Mouse (Mus musculus) hindbrain, embryonic 16.5 days (tissue): ENCODE data around the gene Fam183b. TPM values are rescaled to one million over a fixed set of nuclear protein-coding genes. Genes with fewer than 3 reads are reported as not detected.
"Not testable (repeated sequence)": the region's sequence is repeated elsewhere in the genome, so short reads cannot be mapped to it uniquely, and the experiment has no call there.

Source experiments
- ATAC-seq: fragments of 200-750 bp; cut with Nextera tagmentation; 2 replicates; pipeline ENCODE4 v1.8.0; 2017; ENCODE audit warnings: moderate TSS enrichment, moderate library complexity
- H3K27ac ChIP-seq: fragments of 300-500 bp; sonication (generic); 2 replicates; pipeline ENCODE4 v1.5.1; 2014; ENCODE audit warnings: low read depth, mild to moderate bottlenecking, control low read depth, low read length, moderate library complexity
- H3K27me3 ChIP-seq: fragments of 300-500 bp; sonication (generic); replicated peaks from 2 replicates; pipeline ENCODE4 v1.6.1; 2014; ENCODE audit warnings: low read length; ENCODE audit not compliant: control insufficient read depth, insufficient read depth
- H3K36me3 ChIP-seq: fragments of 300-500 bp; sonication (generic); 2 replicates; pipeline ENCODE4 v1.6.1; 2014; ENCODE audit warnings: mild to moderate bottlenecking, low read length, moderate library complexity, mixed read lengths; ENCODE audit not compliant: control insufficient read depth, insufficient read depth
- H3K4me1 ChIP-seq: fragments of 300-500 bp; sonication (generic); 2 replicates; pipeline ENCODE4 v1.6.1; 2014; ENCODE audit warnings: low read depth, low read length; ENCODE audit not compliant: control insufficient read depth, insufficient read depth
- H3K4me2 ChIP-seq: fragments of 300-500 bp; sonication (generic); 2 replicates; pipeline ENCODE4 v1.6.1; 2014; ENCODE audit warnings: mild to moderate bottlenecking, low read length, control low read depth, moderate library complexity
- H3K4me3 ChIP-seq: fragments of 300-500 bp; sonication (generic); 2 replicates; pipeline ENCODE4 v1.5.1; 2014; ENCODE audit warnings: mild to moderate bottlenecking, low read length, control low read depth, moderate library complexity
- H3K9ac ChIP-seq: fragments of 300-500 bp; sonication (generic); 2 replicates; pipeline ENCODE4 v1.6.1; 2014; ENCODE audit warnings: low read depth, mild to moderate bottlenecking, control low read depth, low read length, moderate library complexity
- H3K9me3 ChIP-seq: fragments of 300-500 bp; sonication (generic); 2 replicates; pipeline ENCODE4 v1.6.1; 2014; ENCODE audit warnings: mild to moderate bottlenecking, low read length, moderate library complexity; ENCODE audit not compliant: control insufficient read depth
- WGBS: fragments of 180-500 bp; shearing (Covaris S2); extraction: QIAGEN DNeasy Blood & Tissue Kit; methylation state at CpG from one replicate; pipeline ENCODE4 v1.1.7; 2014; 5-methylcytosine and 5-hydroxymethylcytosine counted together
- polyA plus RNA-seq: library from polyadenylated mRNA; unstranded; fragments of >200 nt; fragmentation: Nextera tagmentation; extraction: Ambion mirVana; gene quantifications from 2 replicates; pipeline ENCODE4 v1.2.1, GENCODE M21; 2015

Fam183b gene
- polyA plus RNA-seq, 1 experiment from 2014 or later: 10.0 TPM

- Histone ChIP-seq H3K4me3 (no peak overlapping the region), H3K9ac (no peak overlapping the region), H3K27ac (no peak overlapping the region), H3K4me1 (no peaks in the 10 kb centered on the region), H3K36me3 (no peaks in the 10 kb centered on the region), H3K4me2 (no peak overlapping the region), H3K27me3 (no peaks in the 10 kb centered on the region), H3K9me3 (no peaks in the 10 kb centered on the region)
- no peak for ATAC-seq
- WGBS: 83% methylated on average over 8 of the region's 8 CpGs
These were observed 13.4 kb downstream of the Fam183b start for GRCm38 (mm10) chr11:58788346-58788745.

DNA sequence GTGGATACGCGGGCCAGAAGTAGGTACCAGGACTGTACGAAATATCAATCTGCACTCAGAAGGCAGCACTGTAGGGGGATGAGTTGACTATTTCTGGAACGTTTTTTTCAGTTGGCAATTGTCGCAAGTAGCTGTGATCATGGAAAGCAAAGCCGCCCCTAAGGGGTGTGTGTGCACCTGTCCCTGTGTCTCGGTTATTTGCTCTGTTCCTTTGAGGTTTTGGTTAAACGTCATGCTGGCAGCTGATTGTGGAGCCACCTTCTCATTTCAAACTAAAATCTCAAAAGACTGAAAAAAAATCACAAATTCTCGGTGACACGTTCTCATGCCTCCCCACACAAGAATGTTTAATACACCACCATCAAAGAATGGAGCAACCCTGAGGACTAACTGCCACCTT lies 14.1 kb downstream of the Fam183b start:
- no peak overlapping the region for H3K9ac ChIP-seq
- no peaks in the 10 kb centered on the region for H3K36me3 ChIP-seq
- no peak overlapping the region for H3K4me3 ChIP-seq
- H3K27ac ChIP-seq: no peak overlapping the region
- no peak for ATAC-seq
- no peaks in the 10 kb centered on the region for H3K27me3 ChIP-seq
- H3K4me2 ChIP-seq: no peak overlapping the region
- WGBS: 90% methylated on average over 10 of the region's 10 CpGs
- no peaks in the 10 kb centered on the region for H3K9me3 ChIP-seq
- no peaks in the 10 kb centered on the region for H3K4me1 ChIP-seq

- Histone ChIP-seq H3K4me3 (no peak overlapping the region), H3K9ac (no peak overlapping the region), H3K4me2 (no peak overlapping the region), H3K4me1 (no peaks in the 10 kb centered on the region), H3K27ac (no peak overlapping the region), H3K9me3 (no peaks in the 10 kb centered on the region), H3K27me3 (no peaks in the 10 kb centered on the region), H3K36me3 (no peaks in the 10 kb centered on the region)
- ATAC-seq: no peak
- WGBS: 79% methylated on average over 2 of the region's 2 CpGs
These were observed 17.6 kb downstream of the Fam183b start for GRCm38 (mm10) chr11:58784182-58784581.

DNA sequence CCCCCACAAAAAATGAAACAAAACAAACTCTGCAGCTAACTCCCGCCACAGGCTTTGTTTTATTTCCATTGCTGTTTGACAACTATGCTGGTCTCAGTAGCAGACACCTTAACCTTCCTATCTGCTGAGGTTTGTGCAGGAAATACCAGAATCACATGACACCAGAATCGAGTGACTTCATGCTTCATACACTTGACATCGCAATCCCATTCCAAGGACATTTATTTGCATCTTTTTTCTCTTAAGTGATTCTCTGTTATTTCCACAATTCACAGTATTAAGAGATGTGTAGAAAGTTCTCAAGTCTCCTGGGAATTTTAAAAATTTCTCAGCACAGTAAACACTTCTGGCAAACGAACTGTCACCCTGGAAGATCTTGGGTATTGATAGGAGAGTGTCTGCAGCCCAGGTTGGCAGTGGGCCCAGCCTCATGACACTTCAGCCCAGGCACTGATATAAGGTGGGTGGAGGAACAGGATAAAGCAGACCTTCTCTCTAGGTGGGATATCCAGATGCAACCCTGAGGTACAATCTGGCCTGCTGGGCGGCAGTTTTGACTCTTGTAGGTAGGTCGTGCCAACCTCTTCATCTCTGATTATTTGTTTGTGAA lies 19.2 kb downstream of the Fam183b start, which contains the start of gene Olfr314:
Olfr314 (plus strand) TSS at position 473 of the 610 bp plus-strand sequence.
- no peak within 1 kb of the TSS for H3K4me2 ChIP-seq
- no peak within 1 kb of the TSS for H3K27ac ChIP-seq
- H3K36me3 ChIP-seq: no peaks in the 10 kb centered on the region
- no peak for ATAC-seq
- no peak within 1 kb of the TSS for H3K4me3 ChIP-seq
- no peaks in the 10 kb centered on the region for H3K27me3 ChIP-seq
- 86% methylated on average over 6 of the region's 6 CpGs for WGBS
- no peak within 1 kb of the TSS for H3K9ac ChIP-seq
- no peaks in the 10 kb centered on the region for H3K9me3 ChIP-seq
- H3K4me1 ChIP-seq: no peaks in the 10 kb centered on the region

- Histone ChIP-seq H3K4me2 (no peak within 1 kb of the TSS), H3K9ac (no peak within 1 kb of the TSS), H3K4me3 (no peak within 1 kb of the TSS), H3K27ac (no peak within 1 kb of the TSS), H3K4me1 (no peaks in the 10 kb centered on the region), H3K9me3 (no peaks in the 10 kb centered on the region), H3K27me3 (no peaks in the 10 kb centered on the region), H3K36me3 (no peaks in the 10 kb centered on the region)
- no peak for ATAC-seq
These were observed 28.9 kb downstream of the Fam183b start, which contains the start of gene Olfr315 for GRCm38 (mm10) chr11:58772888-58773287. Gene Olfr315, plus strand, starts transcription at chr11:58773188.

GRCm38 (mm10) chr11:58752434-58752833 lies 49.3 kb downstream of the Fam183b start, which contains the start of gene Olfr316:
Gene Olfr316, plus strand, starts transcription at chr11:58752734.
- Histone ChIP-seq H3K27me3 (no peaks in the 10 kb centered on the region), H3K9me3 (no peaks in the 10 kb centered on the region), H3K36me3 (no peaks in the 10 kb centered on the region), H3K4me3 (no peak within 1 kb of the TSS), H3K4me2 (no peak within 1 kb of the TSS), H3K9ac (no peak within 1 kb of the TSS), H3K4me1 (no peaks in the 10 kb centered on the region), H3K27ac (no peak within 1 kb of the TSS)
- WGBS: 86% methylated on average over 2 of the region's 2 CpGs
- no peak for ATAC-seq

DNA sequence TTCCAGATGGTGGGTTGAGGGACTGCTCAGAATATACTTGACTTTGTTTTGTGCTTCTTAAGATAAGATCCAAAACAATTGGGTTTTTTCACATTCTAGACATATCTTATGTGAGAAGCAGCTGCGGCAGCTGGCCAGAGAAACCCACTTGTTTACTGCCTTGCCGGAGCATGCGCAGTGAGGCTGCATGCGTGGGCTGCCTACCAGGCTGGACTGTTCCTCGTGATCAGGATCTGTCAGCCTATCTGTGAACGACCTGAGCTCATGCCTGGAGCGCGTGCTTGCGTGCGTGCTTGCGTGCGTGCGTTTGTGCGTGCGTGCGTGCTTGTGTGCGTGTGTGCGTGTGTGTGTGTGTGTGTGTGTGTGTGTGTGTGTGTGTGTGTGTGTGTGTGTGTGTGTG lies 50.7 kb downstream of the Fam183b start:
- not testable (repeated sequence) for H3K27ac ChIP-seq, H3K4me1 ChIP-seq, H3K4me3 ChIP-seq, H3K4me2 ChIP-seq, H3K36me3 ChIP-seq, H3K27me3 ChIP-seq, ATAC-seq, H3K9ac ChIP-seq, H3K9me3 ChIP-seq
- WGBS: 84% methylated on average over 18 of the region's 18 CpGs

Other genes with a start within 250 kb of the Fam183b start
- gene Olfr328, start 246.3 kb downstream of the Fam183b start, polyA plus RNA-seq: 0.07 TPM in 1 of 2 replicates, not detected in the other
- 0.15 and 0.17 TPM in 2 replicates for gene Olfr224, start 231.4 kb downstream of the Fam183b start, polyA plus RNA-seq
- gene Olfr325, start 224.2 kb downstream of the Fam183b start, polyA plus RNA-seq: not detected in 2 replicates
- gene Olfr324, start 206.8 kb downstream of the Fam183b start, polyA plus RNA-seq: 0.08 and 0.30 TPM in 2 replicates
- not detected in 2 replicates for gene 2210407C18Rik, start 185.9 kb downstream of the Fam183b start, polyA plus RNA-seq
- not detected in 2 replicates for gene Olfr323, start 171.5 kb downstream of the Fam183b start, polyA plus RNA-seq
- gene Trim58, start 161.5 kb downstream of the Fam183b start, polyA plus RNA-seq: 0.20 and 0.25 TPM in 2 replicates
- gene Olfr322, start 143.2 kb downstream of the Fam183b start, polyA plus RNA-seq: not detected in 2 replicates
- gene Olfr320, start 120.9 kb downstream of the Fam183b start, polyA plus RNA-seq: not detected in 2 replicates
- not detected in 2 replicates for gene Olfr319, start 102.8 kb downstream of the Fam183b start, polyA plus RNA-seq
- not detected in 2 replicates for gene Olfr318, start 77.9 kb downstream of the Fam183b start, polyA plus RNA-seq
- gene Olfr317, start 62.7 kb downstream of the Fam183b start, polyA plus RNA-seq: 0.26 and 0.27 TPM in 2 replicates
- not detected in 2 replicates for gene Olfr316, start 49.2 kb downstream of the Fam183b start, polyA plus RNA-seq
- gene Olfr315, start 28.8 kb downstream of the Fam183b start, polyA plus RNA-seq: 0.10 TPM in 1 of 2 replicates, not detected in the other
- not detected in 2 replicates for gene Olfr314, start 19.0 kb downstream of the Fam183b start, polyA plus RNA-seq
- not detected in 2 replicates for gene Olfr313, start 13.0 kb upstream of the Fam183b start, polyA plus RNA-seq
- not detected in 2 replicates for gene Olfr312, start 27.3 kb upstream of the Fam183b start, polyA plus RNA-seq
- not detected in 2 replicates for gene Olfr311, start 37.3 kb upstream of the Fam183b start, polyA plus RNA-seq
- gene Gm12258, start 45.2 kb upstream of the Fam183b start, polyA plus RNA-seq: 19.8 and 22.3 TPM in 2 replicates
- 10.8 and 13.8 TPM in 2 replicates for gene 2810021J22Rik, start 65.3 kb upstream of the Fam183b start, polyA plus RNA-seq
- gene Zfp39, start 102.3 kb upstream of the Fam183b start, polyA plus RNA-seq: 6.1 and 8.1 TPM in 2 replicates
- gene Btnl10, start 115.9 kb upstream of the Fam183b start, polyA plus RNA-seq: not detected in 2 replicates
- 563 and 570 TPM in 2 replicates for gene Rnf187, start 137.0 kb upstream of the Fam183b start, polyA plus RNA-seq
- 249 and 250 TPM in 2 replicates for gene Hist3h2ba, start 147.0 kb upstream of the Fam183b start, polyA plus RNA-seq
- 85.3 and 89.6 TPM in 2 replicates for gene Hist3h2a, start 152.7 kb upstream of the Fam183b start, polyA plus RNA-seq
- 1.1 and 1.8 TPM in 2 replicates for gene Trim17, start 152.7 kb upstream of the Fam183b start, polyA plus RNA-seq
- gene Trim11, start 176.1 kb upstream of the Fam183b start, polyA plus RNA-seq: 20.7 and 21.4 TPM in 2 replicates